Mouse (Mus musculus) cerebellum, adult 2 months (tissue): ENCODE measurements around the gene AC161166.1.

ENCODE experiments used
- CTCF ChIP-seq: fragments of 200-500 bp; IDR thresholded peaks from 2 replicates; pipeline ENCODE4 v1.5.1; 2011; ENCODE audit warnings: low read depth, mild to moderate bottlenecking, control low read depth, low read length, moderate library complexity, borderline replicate concordance; ENCODE audit not compliant: insufficient read depth
- POLR2A ChIP-seq: fragments of 200-500 bp; IDR thresholded peaks from 2 replicates; pipeline ENCODE4 v1.6.1; 2011; ENCODE audit warnings: low read length, control low read depth, borderline replicate concordance; ENCODE audit not compliant: insufficient read depth

DNA sequence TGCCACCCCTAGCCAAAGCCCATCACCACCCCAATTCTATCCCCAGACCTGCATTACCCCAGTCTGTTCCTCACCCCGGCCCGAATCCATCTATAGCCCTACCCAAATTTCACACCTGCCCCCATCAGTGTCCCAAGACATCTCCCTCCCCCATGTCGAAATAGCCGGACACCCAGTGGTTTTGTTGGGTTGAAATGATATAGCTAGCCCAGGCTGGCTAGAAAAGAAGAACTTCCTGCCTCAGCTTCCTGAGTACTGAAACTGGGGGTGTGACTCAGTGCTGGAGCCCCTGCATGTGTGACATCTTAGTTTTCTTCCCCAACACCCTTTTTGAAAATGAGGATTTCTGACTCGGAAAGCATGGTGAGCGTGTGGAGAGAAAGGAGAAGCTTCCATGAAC, 45.4 kb downstream of the AC161166.1 start:
- TF ChIP-seq POLR2A: no peak
- TF ChIP-seq CTCF: no peak
